ENCODE assay signal across 23 mouse cellular contexts in genomic region chr8:66630721-66631120, GRCm38 (mm10). TPM values are rescaled to one million over a fixed set of nuclear protein-coding genes. Genes with fewer than 3 reads are reported as not detected.
"Had no signal": no experiment of that assay in that cellular context is flagged by ENCODE, and none has a peak within 500 bp of the region (broad histone marks: within the 10 kb centered on the region; RNA-seq: fewer than 3 reads in every experiment).

No protein-coding gene starts in this region.

- H3K4me1 ChIP-seq: midbrain, embryonic 10.5 days; midbrain, embryonic 12.5 days; neural tube, embryonic 13.5 days; neural tube, embryonic 15.5 days; stomach, embryonic 15.5 days had no signal

- H3K27ac ChIP-seq: midbrain, embryonic 10.5 days; midbrain, embryonic 12.5 days; neural tube, embryonic 13.5 days; neural tube, embryonic 15.5 days; stomach, embryonic 15.5 days; stomach, postnatal 0 days had no signal

- H3K4me2 ChIP-seq: lung, embryonic 14.5 days; midbrain, embryonic 12.5 days; neural tube, embryonic 13.5 days; neural tube, embryonic 15.5 days; stomach, embryonic 15.5 days had no signal

- ATAC-seq: midbrain, embryonic 16.5 days had no signal

- H3K9me3 ChIP-seq: neural tube, embryonic 13.5 days; neural tube, embryonic 15.5 days; stomach, embryonic 15.5 days had no signal

- DNase-seq: lung, embryonic 14.5 days; lung, postnatal 10 days; lung, postnatal 4 days; midbrain, embryonic 14.5 days; retina, postnatal 1 day; right cerebral cortex, adult 18-20 months; right cerebral cortex, postnatal 25 days; right cerebral cortex, postnatal 4 days; thymus, adult 2 months; thymus, postnatal 25 days; thymus, postnatal 4 days had no signal

- H3K4me3 ChIP-seq: midbrain, embryonic 10.5 days; midbrain, embryonic 12.5 days; myocyte; neural tube, embryonic 13.5 days; neural tube, embryonic 15.5 days; stomach, embryonic 15.5 days had no signal

- H3K9ac ChIP-seq: lung, embryonic 14.5 days; midbrain, embryonic 12.5 days; neural tube, embryonic 13.5 days; neural tube, embryonic 15.5 days; stomach, embryonic 15.5 days had no signal

- H3K27me3 ChIP-seq: midbrain, embryonic 12.5 days; neural tube, embryonic 13.5 days; neural tube, embryonic 15.5 days; stomach, embryonic 15.5 days had no signal

- H3K36me3 ChIP-seq: midbrain, embryonic 10.5 days; midbrain, embryonic 12.5 days; neural tube, embryonic 13.5 days; neural tube, embryonic 15.5 days; stomach, embryonic 15.5 days had no signal

RNA-seq across cellular contexts. Expression of gene Npy5r, which starts 57.2 kb away (rescaled TPM):
- total RNA-seq: megakaryocyte, adult 5-6 weeks; megakaryocyte-erythroid progenitor cell, adult 5-6 weeks had no signal
- polyA plus RNA-seq: myocyte; spleen, adult 2 months; stomach, embryonic 15.5 days; testis, adult 2 months; thymus, adult 2 months had no signal
